Mouse (Mus musculus) spleen, adult 2 months (tissue): ENCODE measurements around the gene Cog4. TPM values are rescaled to one million over a fixed set of nuclear protein-coding genes. Genes with fewer than 3 reads are reported as not detected.

Experiments used
- DNase-seq, 2 experiments: peaks; one replicate each; pipeline versions ENCODE4 v3.0.0 to v3.0.0-alpha.2; 2012 to 2021; ENCODE audit warnings: low spot score in 2 of 2, low read depth in 1 of 2
- H3K27ac ChIP-seq: fragments of 200-500 bp; 2 replicates; pipeline ENCODE4 v1.5.1; 2012; ENCODE audit warnings: low read length, inconsistent platforms; ENCODE audit not compliant: insufficient read depth
- H3K27me3 ChIP-seq: fragments of 200-500 bp; 2 replicates; pipeline ENCODE4 v1.6.1; 2012; ENCODE audit warnings: mild to moderate bottlenecking, moderate library complexity, low read length, inconsistent platforms; ENCODE audit not compliant: control insufficient read depth, insufficient read depth
- H3K36me3 ChIP-seq: fragments of 200-500 bp; 2 replicates; pipeline ENCODE4 v1.6.1; 2012; ENCODE audit warnings: mild to moderate bottlenecking, low read length, inconsistent platforms; ENCODE audit not compliant: control insufficient read depth, insufficient read depth
- H3K4me1 ChIP-seq: fragments of 200-500 bp; 2 replicates; pipeline ENCODE4 v1.6.1; 2011; ENCODE audit warnings: inconsistent platforms; ENCODE audit not compliant: control insufficient read depth, insufficient read depth, insufficient read length
- H3K4me3 ChIP-seq: fragments of 200-500 bp; 2 replicates; pipeline ENCODE4 v1.5.1; 2011; ENCODE audit warnings: mild to moderate bottlenecking, inconsistent platforms; ENCODE audit not compliant: insufficient read depth, insufficient read length; ENCODE audit errors: extremely low read depth
- CTCF ChIP-seq: fragments of 200-500 bp; IDR thresholded peaks from 2 replicates; pipeline ENCODE4 v1.5.1; 2011; ENCODE audit warnings: mild to moderate bottlenecking, inconsistent platforms; ENCODE audit not compliant: insufficient read depth, insufficient read length, insufficient replicate concordance; ENCODE audit errors: extremely low read depth
- POLR2A ChIP-seq: fragments of 200-500 bp; IDR thresholded peaks from 2 replicates; pipeline ENCODE4 v1.6.1; 2011; ENCODE audit warnings: low read depth, low read length, inconsistent platforms
- WGBS: fragments of 180-500 bp; shearing (Covaris S2); methylation state at CpG from one replicate; pipeline ENCODE4 v1.1.7; 2018; 5-methylcytosine and 5-hydroxymethylcytosine counted together
- polyA plus RNA-seq: library from polyadenylated mRNA; depleted of rRNA; stranded (reverse); fragments of >200 nt; gene quantifications from 2 replicates; pipeline ENCODE4 v1.2.3, GENCODE M21; 2012

Cog4 gene
- polyA plus RNA-seq, 1 experiment = 15.9 TPM

DNA sequence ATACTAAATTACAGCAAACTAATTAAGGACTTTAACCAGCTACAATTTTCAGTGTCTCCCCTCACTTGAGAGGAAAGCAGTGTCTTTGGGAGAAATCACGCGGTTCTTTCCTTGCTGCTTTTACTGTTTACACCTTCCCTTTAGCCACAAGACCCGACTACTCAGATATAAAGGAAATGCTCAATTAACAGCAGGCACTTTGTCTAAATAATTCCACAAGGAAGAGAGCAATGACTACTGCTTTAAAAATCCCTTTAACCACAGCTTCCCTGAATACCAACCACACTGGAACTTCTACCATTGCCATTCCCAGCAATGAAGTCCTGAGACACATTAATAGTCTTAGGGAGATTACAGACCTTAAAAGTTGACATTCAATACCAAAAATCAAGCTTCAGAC, 17.9 kb upstream of the Cog4 start:
- Histone ChIP-seq H3K4me3 (no peak overlapping the region), H3K4me1 (no peaks in the 10 kb centered on the region), H3K27me3 (no peaks in the 10 kb centered on the region), H3K36me3 (peaks cover 56% of the 10 kb centered on the region), H3K27ac (no peak overlapping the region)
- WGBS = 82% methylated on average over 3 of the region's 3 CpGs
- TF ChIP-seq POLR2A (no peak), CTCF (no peak)
- no peak for DNase-seq

DNA sequence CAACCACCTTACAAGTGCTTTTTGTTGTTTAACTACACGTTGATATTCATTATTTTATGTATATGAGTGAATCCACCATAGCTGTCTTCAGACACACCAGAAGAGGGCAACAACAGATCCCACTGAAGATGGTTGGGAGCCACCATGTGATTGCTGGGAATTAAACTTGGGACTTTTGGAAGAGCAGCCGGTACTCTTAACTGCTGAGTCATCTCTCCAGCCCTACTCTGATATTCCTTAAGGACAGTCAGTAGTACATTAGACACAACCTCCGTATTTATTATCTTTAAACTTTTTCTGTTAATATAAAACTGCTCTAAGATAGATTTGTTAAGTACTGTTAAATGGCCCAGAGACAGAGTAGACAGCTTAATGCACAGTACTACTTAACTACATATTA, 14.4 kb upstream of the Cog4 start:
- Histone ChIP-seq H3K4me3 (no peak overlapping the region), H3K27ac (no peak overlapping the region), H3K36me3 (peaks cover 48% of the 10 kb centered on the region), H3K4me1 (no peaks in the 10 kb centered on the region), H3K27me3 (no peaks in the 10 kb centered on the region)
- no peak for DNase-seq
- no peak for TF ChIP-seq POLR2A
- no peak for TF ChIP-seq CTCF
- 84% methylated on average over 3 of the region's 3 CpGs for WGBS

DNA sequence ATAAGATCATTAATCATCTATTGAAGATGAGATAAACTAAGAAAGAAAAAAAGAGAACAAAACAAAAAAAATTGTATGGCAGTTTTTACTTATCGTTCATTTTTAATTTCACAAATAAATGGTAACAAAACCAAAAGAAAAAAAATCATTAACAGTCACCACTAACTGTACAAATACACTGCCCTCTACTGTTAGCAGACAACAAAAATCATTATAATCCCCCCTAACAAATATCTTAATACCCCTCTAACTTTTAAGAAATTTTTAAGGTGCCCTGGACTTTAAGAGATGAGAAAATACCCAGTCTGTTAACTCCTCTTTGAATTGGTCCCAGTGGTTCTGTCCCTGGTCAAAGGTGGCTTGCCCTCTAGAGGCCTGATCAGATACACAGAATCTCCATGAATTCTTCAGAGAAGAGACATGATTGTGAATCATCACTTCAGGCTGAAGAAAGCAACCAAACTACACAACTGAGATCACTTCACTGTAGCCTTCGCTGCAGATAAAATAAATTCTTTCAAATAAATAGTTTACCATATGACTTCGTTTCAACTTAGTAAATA, 4.3 kb upstream of the Cog4 start:
- no peak for TF ChIP-seq CTCF
- TF ChIP-seq POLR2A = no peak
- Histone ChIP-seq H3K4me1 (no peaks in the 10 kb centered on the region; the same call in 1 of the 2 replicates), H3K4me3 (no peak overlapping the region), H3K27me3 (no peaks in the 10 kb centered on the region), H3K36me3 (peaks cover 51% of the 10 kb centered on the region), H3K27ac (no peak overlapping the region)
- WGBS = 90% methylated on average over 3 of the region's 3 CpGs
- DNase-seq = no peak

DNA sequence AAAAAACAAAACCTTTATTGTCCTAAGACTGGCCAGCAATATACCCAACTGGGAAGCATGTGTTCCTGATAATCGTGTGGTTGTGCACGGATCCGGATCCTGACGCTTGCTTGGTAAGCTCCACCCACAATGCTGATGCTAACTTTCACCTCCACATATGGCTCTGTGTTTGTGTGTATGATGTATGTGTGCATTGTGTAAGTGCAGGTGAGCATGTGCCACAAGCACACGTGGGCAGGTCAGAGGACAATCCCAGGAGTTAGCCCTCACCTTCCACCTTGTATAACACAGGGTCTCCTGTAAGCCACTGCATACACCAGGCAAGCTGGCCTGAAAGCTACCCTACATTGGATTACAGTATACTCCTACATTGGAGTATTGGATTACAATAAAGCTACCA, 3.2 kb upstream of the Cog4 start:
- peaks cover 42% of the 10 kb centered on the region for H3K36me3 ChIP-seq
- no peak overlapping the region for H3K4me3 ChIP-seq
- 90% methylated on average over 5 of the region's 5 CpGs for WGBS
- no peak for TF ChIP-seq POLR2A
- TF ChIP-seq CTCF = no peak
- no peak for DNase-seq
- H3K4me1 ChIP-seq = peaks cover 5% of the 10 kb centered on the region; the same call in 1 of the 2 replicates
- H3K27ac ChIP-seq = no peak overlapping the region
- no peaks in the 10 kb centered on the region for H3K27me3 ChIP-seq

DNA sequence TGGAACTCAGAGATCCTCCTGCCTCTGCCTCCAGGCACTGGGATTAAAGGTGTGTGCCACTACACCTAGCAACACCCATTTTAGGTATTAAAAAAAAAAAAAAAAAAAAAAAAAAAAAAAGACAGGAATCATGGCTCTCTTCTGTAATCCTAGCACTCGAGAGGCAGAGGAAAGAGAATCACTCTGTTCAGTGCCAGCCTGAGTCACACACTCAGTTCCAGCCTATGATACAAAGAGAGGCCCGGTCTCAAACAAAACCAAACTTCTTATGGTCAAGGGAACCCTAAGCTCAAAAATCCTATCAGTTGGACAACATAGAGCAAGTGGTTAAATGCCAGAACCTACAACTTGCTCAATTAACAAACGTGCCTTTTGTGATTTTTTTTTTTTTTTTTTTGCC, 1.5 kb upstream of the Cog4 start:
- H3K27me3 ChIP-seq = no peaks in the 10 kb centered on the region
- TF ChIP-seq CTCF (no peak), POLR2A (no peak)
- no peak overlapping the region for H3K4me3 ChIP-seq
- no peak for DNase-seq
- H3K27ac ChIP-seq = no peak overlapping the region
- 52% methylated on average over 3 of the region's 3 CpGs for WGBS
- peaks cover 30% of the 10 kb centered on the region for H3K36me3 ChIP-seq
- H3K4me1 ChIP-seq = peaks cover 5% of the 10 kb centered on the region; the same call in 1 of the 2 replicates

DNA sequence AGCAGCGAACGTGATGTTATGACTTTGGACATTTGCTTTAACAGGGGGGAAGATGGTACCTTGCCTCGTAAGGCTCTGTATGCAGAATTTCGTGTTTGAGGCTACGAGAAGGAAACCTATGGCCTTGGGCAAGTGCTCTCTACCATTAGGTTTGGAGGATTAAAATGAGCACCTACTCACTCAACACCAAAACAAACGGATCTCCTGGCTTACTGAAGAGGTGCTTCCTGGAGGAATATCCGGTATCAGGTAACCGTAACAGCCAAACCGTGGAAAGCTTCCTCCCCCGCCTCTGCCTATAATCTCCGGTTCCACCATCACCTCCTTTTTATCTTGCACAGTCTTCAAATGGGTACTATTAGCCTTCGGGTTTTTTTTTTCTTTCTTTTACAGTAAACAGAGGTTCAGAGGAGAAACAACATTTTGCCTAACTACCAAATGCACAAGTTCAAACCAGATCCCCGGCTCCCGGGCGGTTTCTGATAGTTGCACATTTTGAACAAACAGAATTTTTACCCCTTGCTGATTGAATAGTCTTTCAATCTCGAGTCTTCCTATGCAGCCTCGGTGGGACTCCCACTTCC, 487 bp upstream of the Cog4 start:
- Histone ChIP-seq H3K27me3 (no peaks in the 10 kb centered on the region), H3K27ac (peak overlapping the region; percentile 77), H3K4me3 (peak overlapping the region; percentile 94), H3K36me3 (peaks cover 31% of the 10 kb centered on the region), H3K4me1 (peaks cover 5% of the 10 kb centered on the region; the same call in 1 of the 2 replicates)
- WGBS = under 1% methylated on average over 17 of the region's 17 CpGs
- no peak for DNase-seq
- TF ChIP-seq POLR2A (no peak), CTCF (no peak)

DNA sequence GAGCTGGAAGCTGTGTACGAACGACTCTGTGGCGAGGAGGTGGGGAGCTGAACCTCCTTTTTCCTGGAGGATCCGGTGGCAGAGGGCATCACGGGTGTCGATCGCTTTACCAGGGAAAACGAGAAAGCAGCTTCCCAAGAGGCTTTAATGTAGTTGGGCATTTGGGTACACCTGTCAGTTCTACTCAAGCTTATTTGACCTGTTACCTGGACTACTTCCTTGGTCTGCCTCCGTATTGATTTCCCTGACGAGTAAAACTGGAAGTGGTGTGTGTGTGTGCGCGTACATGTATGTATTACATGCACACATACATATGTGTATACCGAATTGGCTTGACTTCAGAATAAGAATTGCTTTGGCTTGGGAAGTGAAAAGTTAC, 760 bp downstream of the Cog4 start:
- H3K27ac ChIP-seq = peak overlapping the region; percentile 77
- WGBS = under 1% methylated on average over 13 of the region's 13 CpGs
- H3K4me1 ChIP-seq = peaks cover 5% of the 10 kb centered on the region; the same call in 1 of the 2 replicates
- no peak for TF ChIP-seq CTCF
- TF ChIP-seq POLR2A = no peak
- H3K4me3 ChIP-seq = peak overlapping the region; percentile 97
- H3K36me3 ChIP-seq = peaks cover 31% of the 10 kb centered on the region
- DNase-seq = no peak
- no peaks in the 10 kb centered on the region for H3K27me3 ChIP-seq
